Mouse (Mus musculus): ENCODE measurements around the gene E2f3. TPM values are rescaled to one million over a fixed set of nuclear protein-coding genes. Genes with fewer than 3 reads are reported as not detected.

Gene E2f3
- polyA plus RNA-seq, 1 experiment from 2014 or later: 15.2 TPM

GRCm38 (mm10) chr13:29954741-29955140 lies 31.1 kb downstream of the E2f3 start:
- Histone ChIP-seq H3K9ac (ENCODE audit: low read length) (no peak overlapping the region), H3K9me3 (ENCODE audit: control insufficient read depth, low read length) (no peaks in the 10 kb centered on the region), H3K27me3 (ENCODE audit: control insufficient read depth, insufficient read depth, low read length) (no peaks in the 10 kb centered on the region), H3K36me3 (ENCODE audit: control insufficient read depth, insufficient read depth, low read length) (no peaks in the 10 kb centered on the region), H3K4me3 (ENCODE audit: low read depth, low read length) (no peak overlapping the region), H3K4me1 (ENCODE audit: control insufficient read depth, insufficient read depth, low read length) (0 out of 2 replicates have a peak, but pooled peaks cover 2% of the 10 kb centered on the region), H3K4me2 (ENCODE audit: low read depth) (no peak overlapping the region), H3K27ac (ENCODE audit: low read depth, low read length) (no peak overlapping the region)
- ATAC-seq (ENCODE audit: insufficient read depth, low FRiP score, low TSS enrichment) (no peak), DNase-seq (ENCODE audit: low spot score) (no peak)
- WGBS: 97% methylated on average over 10 of the region's 10 CpGs

GRCm38 (mm10) chr13:29953417-29954045 lies 32.3 kb downstream of the E2f3 start:
- 93% methylated on average over 4 of the region's 4 CpGs for WGBS
- ATAC-seq (ENCODE audit: insufficient read depth, low FRiP score, low TSS enrichment) (no peak), DNase-seq (ENCODE audit: low spot score) (no peak)
- H3K36me3 ChIP-seq (ENCODE audit: control insufficient read depth, insufficient read depth, low read length): no peaks in the 10 kb centered on the region
- no peak overlapping the region for H3K27ac ChIP-seq (ENCODE audit: low read depth, low read length)
- 0 out of 2 replicates have a peak, but pooled peaks cover 2% of the 10 kb centered on the region for H3K4me1 ChIP-seq (ENCODE audit: control insufficient read depth, insufficient read depth, low read length)
- H3K4me2 ChIP-seq (ENCODE audit: low read depth): no peak overlapping the region
- H3K9ac ChIP-seq (ENCODE audit: low read length): no peak overlapping the region
- H3K9me3 ChIP-seq (ENCODE audit: control insufficient read depth, low read length): no peaks in the 10 kb centered on the region
- no peak overlapping the region for H3K4me3 ChIP-seq (ENCODE audit: low read depth, low read length)
- H3K27me3 ChIP-seq (ENCODE audit: control insufficient read depth, insufficient read depth, low read length): no peaks in the 10 kb centered on the region

- Histone ChIP-seq H3K4me1 (ENCODE audit: control insufficient read depth, insufficient read depth, low read length) (no peaks in the 10 kb centered on the region), H3K4me2 (ENCODE audit: low read depth) (no peak overlapping the region), H3K9me3 (ENCODE audit: control insufficient read depth, low read length) (no peaks in the 10 kb centered on the region), H3K27me3 (ENCODE audit: control insufficient read depth, insufficient read depth, low read length) (no peaks in the 10 kb centered on the region), H3K27ac (ENCODE audit: low read depth, low read length) (no peak overlapping the region), H3K36me3 (ENCODE audit: control insufficient read depth, insufficient read depth, low read length) (no peaks in the 10 kb centered on the region; the same call in 1 of the 2 replicates), H3K4me3 (ENCODE audit: low read depth, low read length) (no peak overlapping the region), H3K9ac (ENCODE audit: low read length) (no peak overlapping the region)
- DNase-seq (ENCODE audit: low spot score) (no peak), ATAC-seq (ENCODE audit: insufficient read depth, low FRiP score, low TSS enrichment) (no peak)
- WGBS: 92% methylated on average over 8 of the region's 8 CpGs
Observed at GRCm38 (mm10) chr13:29946045-29946444, 39.8 kb downstream of the E2f3 start.

GRCm38 (mm10) chr13:29944915-29945570 lies 40.8 kb downstream of the E2f3 start:
- no peak overlapping the region for H3K27ac ChIP-seq (ENCODE audit: low read depth, low read length)
- H3K4me3 ChIP-seq (ENCODE audit: low read depth, low read length): no peak overlapping the region
- no peaks in the 10 kb centered on the region for H3K9me3 ChIP-seq (ENCODE audit: control insufficient read depth, low read length)
- WGBS: 75% methylated on average over 9 of the region's 9 CpGs
- DNase-seq (ENCODE audit: low spot score): no peak
- H3K9ac ChIP-seq (ENCODE audit: low read length): no peak overlapping the region
- ATAC-seq (ENCODE audit: insufficient read depth, low FRiP score, low TSS enrichment): no peak
- no peaks in the 10 kb centered on the region for H3K4me1 ChIP-seq (ENCODE audit: control insufficient read depth, insufficient read depth, low read length)
- H3K27me3 ChIP-seq (ENCODE audit: control insufficient read depth, insufficient read depth, low read length): no peaks in the 10 kb centered on the region
- no peaks in the 10 kb centered on the region; the same call in 1 of the 2 replicates for H3K36me3 ChIP-seq (ENCODE audit: control insufficient read depth, insufficient read depth, low read length)
- H3K4me2 ChIP-seq (ENCODE audit: low read depth): no peak overlapping the region

- H3K27ac ChIP-seq (ENCODE audit: low read depth, low read length): no peak overlapping the region
- no peaks in the 10 kb centered on the region for H3K27me3 ChIP-seq (ENCODE audit: control insufficient read depth, insufficient read depth, low read length)
- H3K9ac ChIP-seq (ENCODE audit: low read length): no peak overlapping the region
- no peak for DNase-seq (ENCODE audit: low spot score)
- H3K4me3 ChIP-seq (ENCODE audit: low read depth, low read length): no peak overlapping the region
- 85% methylated on average over 8 of the region's 8 CpGs for WGBS
- H3K4me1 ChIP-seq (ENCODE audit: control insufficient read depth, insufficient read depth, low read length): no peaks in the 10 kb centered on the region
- ATAC-seq (ENCODE audit: insufficient read depth, low FRiP score, low TSS enrichment): no peak
- no peaks in the 10 kb centered on the region; the same call in 1 of the 2 replicates for H3K36me3 ChIP-seq (ENCODE audit: control insufficient read depth, insufficient read depth, low read length)
- no peaks in the 10 kb centered on the region for H3K9me3 ChIP-seq (ENCODE audit: control insufficient read depth, low read length)
- H3K4me2 ChIP-seq (ENCODE audit: low read depth): no peak overlapping the region
Observed at GRCm38 (mm10) chr13:29944493-29944892, 41.4 kb downstream of the E2f3 start.

- Histone ChIP-seq H3K4me3 (ENCODE audit: low read depth, low read length) (no peak overlapping the region), H3K9me3 (ENCODE audit: control insufficient read depth, low read length) (no peaks in the 10 kb centered on the region), H3K9ac (ENCODE audit: low read length) (no peak overlapping the region), H3K4me2 (ENCODE audit: low read depth) (no peak overlapping the region), H3K27ac (ENCODE audit: low read depth, low read length) (no peak overlapping the region), H3K27me3 (ENCODE audit: control insufficient read depth, insufficient read depth, low read length) (no peaks in the 10 kb centered on the region), H3K4me1 (ENCODE audit: control insufficient read depth, insufficient read depth, low read length) (no peaks in the 10 kb centered on the region), H3K36me3 (ENCODE audit: control insufficient read depth, insufficient read depth, low read length) (no peaks in the 10 kb centered on the region; the same call in 1 of the 2 replicates)
- 86% methylated on average over 3 of the region's 3 CpGs for WGBS
- DNase-seq (ENCODE audit: low spot score): no peak
- no peak for ATAC-seq (ENCODE audit: insufficient read depth, low FRiP score, low TSS enrichment)
Observed at GRCm38 (mm10) chr13:29943541-29944039, 42.3 kb downstream of the E2f3 start.

- Histone ChIP-seq H3K4me3 (ENCODE audit: low read depth, low read length) (no peak overlapping the region), H3K27ac (ENCODE audit: low read depth, low read length) (no peak overlapping the region), H3K9me3 (ENCODE audit: control insufficient read depth, low read length) (no peaks in the 10 kb centered on the region), H3K4me1 (ENCODE audit: control insufficient read depth, insufficient read depth, low read length) (no peaks in the 10 kb centered on the region), H3K27me3 (ENCODE audit: control insufficient read depth, insufficient read depth, low read length) (no peaks in the 10 kb centered on the region), H3K9ac (ENCODE audit: low read length) (no peak overlapping the region), H3K36me3 (ENCODE audit: control insufficient read depth, insufficient read depth, low read length) (no peaks in the 10 kb centered on the region; the same call in 1 of the 2 replicates), H3K4me2 (ENCODE audit: low read depth) (no peak overlapping the region)
- no peak for ATAC-seq (ENCODE audit: insufficient read depth, low FRiP score, low TSS enrichment)
- DNase-seq (ENCODE audit: low spot score): no peak
- WGBS: 80% methylated on average over 7 of the region's 7 CpGs
Observed at GRCm38 (mm10) chr13:29940071-29940470, 45.8 kb downstream of the E2f3 start.

- no peak overlapping the region for H3K4me3 ChIP-seq (ENCODE audit: low read depth, low read length)
- H3K27ac ChIP-seq (ENCODE audit: low read depth, low read length): no peak overlapping the region
- WGBS: 92% methylated on average over 4 of the region's 4 CpGs
- ATAC-seq (ENCODE audit: insufficient read depth, low FRiP score, low TSS enrichment) (no peak), DNase-seq (ENCODE audit: low spot score) (no peak)
- H3K4me1 ChIP-seq (ENCODE audit: control insufficient read depth, insufficient read depth, low read length): no peaks in the 10 kb centered on the region
- H3K4me2 ChIP-seq (ENCODE audit: low read depth): no peak overlapping the region
- H3K9ac ChIP-seq (ENCODE audit: low read length): no peak overlapping the region
- H3K9me3 ChIP-seq (ENCODE audit: control insufficient read depth, low read length): no peaks in the 10 kb centered on the region
- no peaks in the 10 kb centered on the region; the same call in 1 of the 2 replicates for H3K36me3 ChIP-seq (ENCODE audit: control insufficient read depth, insufficient read depth, low read length)
- no peaks in the 10 kb centered on the region for H3K27me3 ChIP-seq (ENCODE audit: control insufficient read depth, insufficient read depth, low read length)
Observed at GRCm38 (mm10) chr13:29939399-29939798, 46.5 kb downstream of the E2f3 start.

- no peak overlapping the region for H3K27ac ChIP-seq (ENCODE audit: low read depth, low read length)
- ATAC-seq (ENCODE audit: insufficient read depth, low FRiP score, low TSS enrichment) (no peak), DNase-seq (ENCODE audit: low spot score) (no peak)
- no peak overlapping the region for H3K4me3 ChIP-seq (ENCODE audit: low read depth, low read length)
- no peak overlapping the region for H3K9ac ChIP-seq (ENCODE audit: low read length)
- H3K4me2 ChIP-seq (ENCODE audit: low read depth): no peak overlapping the region
- H3K4me1 ChIP-seq (ENCODE audit: control insufficient read depth, insufficient read depth, low read length): no peaks in the 10 kb centered on the region
- H3K9me3 ChIP-seq (ENCODE audit: control insufficient read depth, low read length): no peaks in the 10 kb centered on the region
- no peaks in the 10 kb centered on the region for H3K36me3 ChIP-seq (ENCODE audit: control insufficient read depth, insufficient read depth, low read length)
- no peaks in the 10 kb centered on the region for H3K27me3 ChIP-seq (ENCODE audit: control insufficient read depth, insufficient read depth, low read length)
- WGBS: 87% methylated on average over 6 of the region's 6 CpGs
Observed at GRCm38 (mm10) chr13:29938776-29939175, 47.1 kb downstream of the E2f3 start.
